Mouse (Mus musculus): ENCODE results near the gene Gm20388.

The Gm20388 gene

DNA sequence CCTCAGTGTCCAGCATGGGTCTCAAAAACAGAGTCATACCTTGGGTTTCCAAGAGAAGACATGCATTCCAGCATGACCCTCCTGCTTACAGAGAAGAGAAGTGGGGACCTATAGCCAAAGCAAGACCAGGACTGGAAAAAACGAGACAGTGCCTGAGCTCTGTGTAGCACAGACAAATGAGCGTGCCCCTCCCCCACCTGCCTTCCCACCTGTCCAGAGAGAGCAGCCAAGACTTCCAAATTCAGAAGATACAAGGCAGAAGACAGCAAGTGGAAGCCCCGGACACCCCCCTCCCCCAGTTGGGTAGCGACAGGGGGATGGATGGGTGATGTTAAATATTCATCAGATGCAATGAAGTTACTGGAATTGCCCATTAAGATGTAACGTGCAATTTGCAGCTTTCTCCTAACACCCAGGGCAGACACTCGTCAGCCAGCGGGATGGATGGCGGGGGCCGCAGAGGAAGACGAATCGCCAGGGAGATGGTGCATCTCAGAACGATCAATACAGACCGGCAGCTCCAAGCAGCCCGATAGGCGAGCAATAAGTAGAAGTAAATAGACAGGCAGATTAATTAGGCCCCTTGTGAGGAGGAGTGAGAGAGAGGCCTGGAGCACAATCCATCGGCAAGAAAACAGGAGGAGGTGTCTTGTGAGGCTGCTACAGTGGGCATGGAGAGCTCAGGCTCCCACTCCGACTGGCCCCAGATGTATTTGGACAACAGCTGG, 2834.5 kb downstream of the Gm20388 start:
- DNase-seq (ENCODE audit: low read depth, low spot score) = no peak

- DNase-seq (ENCODE audit: low read depth, low spot score) = no peak
These were observed 2835.2 kb downstream of the Gm20388 start for GRCm38 (mm10) chr8:122745750-122746275.

GRCm38 (mm10) chr8:122746439-122746838, 2835.8 kb downstream of the Gm20388 start:
- DNase-seq (ENCODE audit: low read depth, low spot score) = no peak

- DNase-seq (ENCODE audit: low read depth, low spot score) = no peak
These were observed 2837.2 kb downstream of the Gm20388 start for GRCm38 (mm10) chr8:122747825-122748224.

DNA sequence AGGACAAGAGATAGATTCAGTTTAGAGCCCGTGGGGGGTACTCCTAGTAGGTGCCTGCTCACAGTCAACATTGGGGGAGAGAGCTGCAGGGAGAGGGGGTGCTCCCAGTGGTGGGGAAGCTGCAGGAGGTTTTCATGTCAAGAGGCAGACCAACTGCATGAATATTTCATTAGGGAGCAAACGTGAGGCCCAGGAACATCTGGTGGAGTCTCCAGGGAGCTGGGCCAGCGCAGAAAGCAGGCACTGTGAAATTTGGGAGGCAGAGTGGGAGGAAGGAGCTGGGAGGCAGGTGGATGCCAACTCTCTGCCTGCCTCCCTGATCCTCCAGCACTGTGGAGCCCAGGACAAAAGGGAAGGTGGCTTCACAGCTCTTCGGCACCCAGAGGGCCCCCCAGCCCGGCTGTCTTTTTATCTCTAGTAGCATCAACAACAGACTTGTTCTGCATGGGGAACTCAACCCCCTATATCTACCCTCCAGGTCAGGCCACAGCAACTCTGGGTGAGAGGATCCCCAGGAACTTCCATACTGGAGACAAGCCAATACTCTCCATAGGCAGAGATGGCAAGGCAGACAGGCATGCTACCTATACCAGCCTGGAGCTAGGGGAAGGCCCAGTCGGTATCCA, 2838.8 kb downstream of the Gm20388 start:
- DNase-seq (ENCODE audit: low read depth, low spot score) = no peak

DNA sequence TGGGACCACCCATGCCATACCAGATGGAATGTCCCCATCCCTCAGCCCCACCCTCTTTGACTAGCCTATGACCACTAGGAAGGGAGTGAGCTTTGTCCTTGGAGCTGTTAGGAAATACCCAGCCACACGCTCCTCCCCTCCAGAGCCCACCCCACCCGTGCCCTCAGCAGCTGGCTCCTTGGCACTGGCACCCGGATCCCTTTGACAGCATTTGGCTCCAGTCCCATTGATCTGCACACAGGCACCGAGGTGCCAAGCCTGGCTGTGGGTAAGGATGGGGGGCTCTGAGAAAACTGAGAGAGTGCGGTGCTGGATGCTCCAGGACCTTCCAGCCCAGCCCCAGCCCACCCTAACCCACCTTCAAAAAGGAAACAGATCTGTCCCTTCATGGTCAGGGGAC, 2840.7 kb downstream of the Gm20388 start:
- DNase-seq (ENCODE audit: low read depth, low spot score) = no peak

DNA sequence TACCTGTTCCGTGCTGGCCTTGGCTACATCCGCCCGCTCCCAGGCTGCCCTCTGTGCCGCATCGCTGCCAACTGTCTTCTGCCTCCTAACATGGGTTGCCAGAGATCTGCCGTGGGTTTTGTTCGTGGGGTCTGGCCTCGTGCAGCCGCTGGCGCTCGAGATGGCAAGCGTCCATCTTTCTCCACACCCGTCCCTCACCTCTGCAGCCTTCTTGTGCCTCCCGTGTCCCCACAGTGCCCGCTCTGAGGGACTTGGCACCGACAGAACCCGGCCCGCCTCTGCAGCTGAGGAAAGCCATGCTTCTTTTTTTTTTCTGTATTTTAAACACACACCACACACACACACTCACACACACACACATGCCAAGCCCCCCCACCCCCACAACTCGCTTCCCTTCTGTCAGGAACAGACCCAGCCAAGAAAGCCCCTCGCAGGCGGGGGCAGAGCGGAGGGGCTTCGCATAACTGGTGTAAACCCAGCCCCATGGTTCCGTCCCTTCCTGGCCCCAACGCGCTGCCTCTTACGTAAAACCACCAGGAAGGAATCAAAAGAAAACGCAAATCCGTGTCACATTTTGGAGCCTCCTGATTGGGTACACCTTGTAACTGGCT, 2841.6 kb downstream of the Gm20388 start:
- no peak for DNase-seq (ENCODE audit: low read depth, low spot score)

- no peak for DNase-seq (ENCODE audit: low read depth, low spot score)
These were observed 2848.0 kb downstream of the Gm20388 start for GRCm38 (mm10) chr8:122758597-122758996.

DNA sequence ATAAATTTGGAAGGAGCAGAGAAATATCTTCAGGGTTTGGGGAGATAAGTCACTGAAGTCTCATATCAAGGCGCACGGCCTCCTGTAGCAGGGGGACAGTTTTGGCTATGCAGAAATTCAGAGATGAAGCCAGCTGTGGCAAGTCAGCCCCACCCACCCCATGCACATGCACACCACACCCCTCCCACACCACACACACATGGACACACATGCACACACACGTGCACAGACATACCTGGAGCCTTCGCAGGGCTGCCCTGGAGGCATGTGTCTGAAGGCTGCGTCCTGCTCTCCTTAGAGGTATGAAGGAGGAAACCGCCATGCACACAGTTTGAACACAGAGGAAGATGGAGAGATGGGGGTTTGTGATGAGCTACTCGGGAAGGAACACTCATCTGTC, 2849.5 kb downstream of the Gm20388 start:
- no peak for DNase-seq (ENCODE audit: low read depth, low spot score)

DNA sequence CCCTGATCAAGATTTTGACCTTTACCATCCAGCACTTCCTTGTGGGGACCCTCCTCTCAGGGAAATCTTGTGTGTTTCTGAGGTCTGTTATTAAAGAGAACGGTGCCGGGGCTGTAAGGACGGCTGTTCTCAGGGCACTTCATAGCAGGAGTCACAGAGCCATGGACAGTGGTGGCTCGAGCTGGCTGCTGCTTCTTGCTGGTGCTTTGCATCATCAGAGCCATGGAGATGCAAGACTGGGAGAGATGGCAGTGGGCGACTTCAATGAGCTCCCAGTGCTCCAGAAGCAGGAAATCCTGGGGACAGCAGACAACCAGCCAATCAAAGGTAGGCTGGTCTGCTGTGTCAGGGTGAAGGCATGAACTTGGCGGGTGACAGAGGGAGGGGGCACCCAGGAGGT, 2850.5 kb downstream of the Gm20388 start:
- no peak for DNase-seq (ENCODE audit: low read depth, low spot score)

DNA sequence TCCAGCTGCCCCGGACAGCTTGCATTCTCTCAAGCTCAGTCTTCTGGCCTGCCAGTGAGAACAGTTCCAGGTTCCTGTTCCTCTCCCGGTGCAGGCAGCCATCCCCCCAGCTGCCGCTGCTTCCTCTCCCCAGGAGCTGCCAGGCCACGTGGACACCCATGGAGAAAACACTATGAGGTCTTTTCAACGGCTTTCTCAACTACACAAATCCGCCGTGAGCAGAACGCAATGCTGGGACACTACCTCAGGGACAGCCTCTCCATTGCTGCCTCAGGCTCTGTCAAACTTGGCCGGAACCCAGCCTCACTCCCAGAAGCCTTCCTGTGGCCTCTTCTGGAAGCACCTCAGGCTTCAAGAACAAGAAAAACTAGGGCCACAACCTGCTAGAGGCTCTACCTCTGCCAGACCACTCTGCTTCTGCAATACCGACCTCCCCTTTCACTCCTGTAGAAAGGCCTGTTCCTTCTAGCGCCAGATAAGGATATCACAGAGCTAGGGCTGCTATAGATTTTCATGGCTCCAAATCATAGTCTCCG, 2852.2 kb downstream of the Gm20388 start:
- DNase-seq (ENCODE audit: low read depth, low spot score) = no peak

DNA sequence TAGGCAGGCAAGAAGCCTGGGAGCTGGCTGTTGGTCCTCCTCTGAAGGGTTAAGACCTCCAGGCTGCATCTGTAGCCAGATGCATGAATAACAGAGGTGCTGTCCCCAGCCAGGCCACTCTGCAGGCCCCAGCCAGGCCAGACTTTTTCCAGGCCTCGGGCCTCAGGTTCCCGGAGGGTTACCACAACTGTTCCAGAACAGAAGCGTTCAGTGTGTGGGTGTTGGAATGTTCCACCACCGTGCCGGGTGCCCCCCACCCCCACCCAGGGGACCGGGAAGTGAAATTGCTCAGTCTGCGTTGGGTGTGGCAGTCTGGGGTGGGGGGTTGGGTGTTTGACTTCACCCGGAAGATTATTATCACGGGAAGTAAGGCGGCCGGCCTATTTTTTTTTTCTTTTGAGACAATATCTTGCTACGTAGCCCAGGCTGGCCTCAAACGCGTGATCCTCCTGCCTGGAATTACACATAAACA, 2852.7 kb downstream of the Gm20388 start:
- DNase-seq (ENCODE audit: low read depth, low spot score) = no peak

GRCm38 (mm10) chr8:122764790-122765474, 2854.3 kb downstream of the Gm20388 start:
- no peak for DNase-seq (ENCODE audit: low read depth, low spot score)

GRCm38 (mm10) chr8:122766189-122766588, 2855.5 kb downstream of the Gm20388 start:
- DNase-seq (ENCODE audit: low read depth, low spot score) = no peak

- no peak for DNase-seq (ENCODE audit: low read depth, low spot score)
These were observed 2856.1 kb downstream of the Gm20388 start for GRCm38 (mm10) chr8:122766647-122767200.

DNA sequence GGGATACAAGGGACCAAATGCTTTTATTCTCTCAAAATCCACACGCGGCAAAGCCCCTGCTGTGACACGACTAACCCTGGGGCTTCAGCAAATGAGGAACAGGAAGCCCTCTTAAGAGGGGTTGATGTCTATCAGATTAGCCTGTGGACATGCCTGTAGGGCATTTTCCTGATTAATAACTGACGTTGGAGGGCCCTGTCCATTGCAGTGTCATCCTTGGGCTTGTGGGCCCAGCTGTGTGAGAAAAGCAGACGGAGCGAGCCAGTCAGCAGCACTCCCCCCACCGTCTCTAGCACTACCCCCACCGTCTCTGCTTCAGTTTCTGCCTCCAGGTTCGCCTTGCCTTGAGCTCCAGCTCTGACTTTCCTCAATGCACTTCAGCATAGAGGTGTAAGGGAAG, 2856.6 kb downstream of the Gm20388 start:
- no peak for DNase-seq (ENCODE audit: low read depth, low spot score)

- no peak for DNase-seq (ENCODE audit: low read depth, low spot score)
These were observed 2858.8 kb downstream of the Gm20388 start for GRCm38 (mm10) chr8:122769251-122770058.

DNA sequence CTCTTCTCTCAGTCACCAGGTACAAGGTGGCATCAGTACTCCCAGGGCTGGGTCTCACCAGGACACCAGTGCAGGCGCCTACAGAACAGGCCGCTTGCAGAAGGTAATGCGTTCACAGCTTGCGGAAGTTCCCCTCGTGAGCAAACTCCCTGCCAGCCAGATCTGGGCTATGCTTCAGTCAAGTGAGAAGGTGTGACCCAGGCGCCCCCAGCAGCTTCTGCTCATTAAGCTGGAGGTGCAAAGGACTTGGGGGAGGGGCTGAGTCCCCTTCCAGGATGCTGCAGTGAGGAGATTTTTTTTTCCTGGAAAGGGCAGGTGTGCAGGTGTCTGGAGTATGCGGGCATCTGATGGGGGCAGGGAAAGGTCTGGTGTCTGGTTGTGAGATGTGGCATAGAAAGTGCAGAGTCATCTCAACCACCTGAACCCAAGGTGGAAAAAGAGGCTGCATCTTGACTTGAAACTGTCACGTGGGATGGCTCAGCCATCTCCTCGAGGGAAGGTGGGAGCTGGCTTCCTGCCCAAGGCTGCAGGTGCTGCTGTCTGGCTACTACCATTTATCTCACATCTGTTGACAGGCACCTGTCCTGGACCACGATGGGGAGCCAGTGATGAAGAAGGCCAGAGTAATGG, 2861.9 kb downstream of the Gm20388 start:
- DNase-seq (ENCODE audit: low read depth, low spot score) = no peak

DNA sequence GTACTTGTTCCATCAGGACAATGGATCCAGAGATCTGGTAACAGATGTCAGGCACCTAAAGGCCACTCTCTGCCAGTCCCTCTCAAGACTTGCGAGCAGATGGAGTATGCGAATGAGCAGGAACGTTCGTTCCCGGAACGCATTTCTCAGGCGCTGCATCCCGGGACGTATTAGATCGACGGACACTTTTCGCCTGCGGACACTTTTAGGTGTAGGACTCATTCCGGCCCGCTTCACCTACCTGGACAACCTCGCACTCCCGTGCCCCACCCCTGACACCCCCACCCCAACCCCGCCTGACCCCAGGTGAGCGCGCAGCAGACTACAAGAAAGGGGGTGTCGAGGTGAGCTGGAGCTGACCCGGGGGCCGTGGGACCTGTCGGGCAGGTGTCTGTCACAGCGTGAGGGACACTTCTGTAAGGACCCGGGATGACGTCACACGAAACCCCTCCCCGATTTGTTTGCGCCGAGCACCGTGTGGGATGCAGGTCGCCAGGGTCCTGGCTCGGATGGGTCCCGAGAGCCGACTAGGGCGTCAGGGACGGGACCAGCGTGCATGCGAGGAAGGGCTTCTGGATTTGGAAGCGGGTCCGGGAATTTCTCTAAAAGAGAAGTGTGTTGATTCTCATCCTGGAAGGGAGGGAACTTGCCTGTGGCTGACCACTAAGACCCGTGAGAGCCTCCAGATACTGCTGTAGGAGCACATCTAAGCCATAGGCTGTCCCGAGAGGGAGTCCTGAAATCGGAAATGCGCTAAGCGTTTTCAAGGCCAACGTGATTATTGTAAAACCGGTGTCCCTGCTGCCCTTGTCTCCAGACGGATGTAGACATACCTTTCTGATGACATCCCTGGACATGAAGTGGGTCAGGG, 2864.9 kb downstream of the Gm20388 start, which contains the start of gene Acsf3:
Acsf3 (plus strand) TSS at position 202 of the 871 bp plus-strand sequence.
- DNase-seq (ENCODE audit: low read depth, low spot score) = peak; percentile 80

Data from ES-CJ7 (cell line).